Mouse (Mus musculus): ENCODE data around the gene Idua. TPM values are rescaled to one million over a fixed set of nuclear protein-coding genes. Genes with fewer than 3 reads are reported as not detected.

Gene Idua
- polyA plus RNA-seq, 1 experiment = 35.4 TPM

GRCm38 (mm10) chr5:108668977-108669936 is 9.1 kb downstream of the Idua start, which contains the start of gene Dgkq:
TSS of gene Dgkq (minus strand) at chr5:108669672.
- peak; percentile 54; the same call in 1 of the 2 replicates for TF ChIP-seq CTCF (IDR thresholded peaks at IDR 0.05; ENCODE audit: borderline replicate concordance, control insufficient read depth, extremely low read depth, insufficient read depth, low read length, poor library complexity)
- peak; percentile 69 for TF ChIP-seq POLR2A (IDR thresholded peaks at IDR 0.05; ENCODE audit: control insufficient read depth, extremely low read depth, insufficient read depth, low read length, poor library complexity)
- DNase-seq = peak; percentile 87

DNA sequence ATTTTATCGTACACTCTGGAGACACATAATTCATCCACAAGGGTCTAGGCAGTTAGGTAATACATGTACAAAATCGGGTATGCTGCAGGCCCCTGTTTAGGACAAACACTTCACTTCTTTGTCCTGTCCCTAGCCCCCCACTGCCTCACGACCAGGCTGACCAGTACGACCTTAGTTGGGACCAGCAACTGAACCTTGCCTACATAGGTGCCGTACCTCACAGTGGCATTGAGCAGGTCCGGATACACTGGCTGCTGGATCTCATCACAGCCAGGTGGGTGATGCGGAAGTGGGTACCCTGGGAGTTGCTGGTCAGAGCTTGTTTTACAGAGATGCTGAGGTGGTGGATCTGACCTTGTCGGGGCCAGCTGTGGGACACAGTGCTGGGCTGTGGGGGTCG is 9.9 kb downstream of the Idua start:
- TF ChIP-seq CTCF (IDR thresholded peaks at IDR 0.05; ENCODE audit: borderline replicate concordance, control insufficient read depth, extremely low read depth, insufficient read depth, low read length, poor library complexity) = no peak
- no peak for TF ChIP-seq POLR2A (IDR thresholded peaks at IDR 0.05; ENCODE audit: control insufficient read depth, extremely low read depth, insufficient read depth, low read length, poor library complexity)
- 70% methylated on average over 9 of the region's 9 CpGs for WGBS
- Histone ChIP-seq H3K4me1 (replicated peaks; ENCODE audit: control insufficient read depth, insufficient read depth, low read length) (peaks cover 9% of the 10 kb centered on the region), H3K27ac (ENCODE audit: control insufficient read depth, insufficient read depth, low read length) (no peak overlapping the region), H3K27me3 (ENCODE audit: control insufficient read depth, insufficient read depth, low read length) (no peaks in the 10 kb centered on the region), H3K4me3 (ENCODE audit: control insufficient read depth, insufficient read depth, low read length) (no peak overlapping the region), H3K36me3 (ENCODE audit: control insufficient read depth, insufficient read depth, low read length) (no peaks in the 10 kb centered on the region)
- no peak for DNase-seq

More at GRCm38 (mm10) chr5:108668977-108669936, 9.1 kb downstream of the Idua start, which contains the start of gene Dgkq:
- H3K4me3 ChIP-seq (ENCODE audit: control insufficient read depth, insufficient read depth, low read length) = peak within 1 kb of the TSS; percentile 73
- peaks cover 9% of the 10 kb centered on the region for H3K4me1 ChIP-seq (replicated peaks; ENCODE audit: control insufficient read depth, insufficient read depth, low read length)
- no peaks in the 10 kb centered on the region for H3K36me3 ChIP-seq (ENCODE audit: control insufficient read depth, insufficient read depth, low read length)
- H3K27me3 ChIP-seq (ENCODE audit: control insufficient read depth, insufficient read depth, low read length) = no peaks in the 10 kb centered on the region
- H3K27ac ChIP-seq (ENCODE audit: control insufficient read depth, insufficient read depth, low read length) = peak within 1 kb of the TSS; percentile 64
- WGBS = 4% methylated on average over 43 of the region's 43 CpGs

GRCm38 (mm10) chr5:108670785-108671184 is 10.7 kb downstream of the Idua start:
- no peak for TF ChIP-seq CTCF (IDR thresholded peaks at IDR 0.05; ENCODE audit: borderline replicate concordance, control insufficient read depth, extremely low read depth, insufficient read depth, low read length, poor library complexity)
- no peak for TF ChIP-seq POLR2A (IDR thresholded peaks at IDR 0.05; ENCODE audit: control insufficient read depth, extremely low read depth, insufficient read depth, low read length, poor library complexity)
- Histone ChIP-seq H3K4me3 (ENCODE audit: control insufficient read depth, insufficient read depth, low read length) (no peak overlapping the region), H3K27me3 (ENCODE audit: control insufficient read depth, insufficient read depth, low read length) (no peaks in the 10 kb centered on the region), H3K36me3 (ENCODE audit: control insufficient read depth, insufficient read depth, low read length) (no peaks in the 10 kb centered on the region), H3K27ac (ENCODE audit: control insufficient read depth, insufficient read depth, low read length) (no peak overlapping the region), H3K4me1 (replicated peaks; ENCODE audit: control insufficient read depth, insufficient read depth, low read length) (peaks cover 9% of the 10 kb centered on the region)
- DNase-seq = peak; percentile 65

- TF ChIP-seq CTCF (IDR thresholded peaks at IDR 0.05; ENCODE audit: borderline replicate concordance, control insufficient read depth, extremely low read depth, insufficient read depth, low read length, poor library complexity) (no peak), POLR2A (IDR thresholded peaks at IDR 0.05; ENCODE audit: control insufficient read depth, extremely low read depth, insufficient read depth, low read length, poor library complexity) (no peak)
- no peak for DNase-seq
- H3K36me3 ChIP-seq (ENCODE audit: control insufficient read depth, insufficient read depth, low read length) = no peaks in the 10 kb centered on the region
- H3K27me3 ChIP-seq (ENCODE audit: control insufficient read depth, insufficient read depth, low read length) = no peaks in the 10 kb centered on the region
- H3K27ac ChIP-seq (ENCODE audit: control insufficient read depth, insufficient read depth, low read length) = no peak overlapping the region
- no peak overlapping the region for H3K4me3 ChIP-seq (ENCODE audit: control insufficient read depth, insufficient read depth, low read length)
- H3K4me1 ChIP-seq (replicated peaks; ENCODE audit: control insufficient read depth, insufficient read depth, low read length) = peaks cover 9% of the 10 kb centered on the region
- WGBS = 98% methylated on average over 12 of the region's 12 CpGs
These were observed 11.6 kb downstream of the Idua start for GRCm38 (mm10) chr5:108671757-108672156.

DNA sequence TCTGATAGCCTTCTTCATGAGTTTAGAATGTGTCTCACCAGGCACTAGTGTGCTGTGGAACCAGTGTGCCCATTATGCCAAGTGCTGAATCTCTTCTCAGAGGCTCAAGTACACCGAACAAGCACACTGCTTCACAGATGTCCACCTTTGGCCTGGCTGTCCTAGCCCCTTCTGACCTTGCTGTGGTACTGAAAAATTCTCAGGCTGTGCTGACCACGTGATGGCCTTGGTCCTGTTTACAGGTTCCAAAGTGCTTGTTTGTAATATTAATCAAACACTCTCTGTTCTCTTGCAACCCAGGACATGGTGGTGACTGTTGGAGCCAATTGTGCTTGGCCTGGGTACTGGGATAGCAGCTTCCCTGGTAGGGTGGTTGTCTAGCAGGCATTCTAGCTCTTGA is 14.5 kb downstream of the Idua start:
- no peaks in the 10 kb centered on the region for H3K36me3 ChIP-seq (ENCODE audit: control insufficient read depth, insufficient read depth, low read length)
- no peak for DNase-seq
- 94% methylated on average over 2 of the region's 2 CpGs for WGBS
- H3K4me1 ChIP-seq (replicated peaks; ENCODE audit: control insufficient read depth, insufficient read depth, low read length) = peaks cover 5% of the 10 kb centered on the region
- H3K27ac ChIP-seq (ENCODE audit: control insufficient read depth, insufficient read depth, low read length) = no peak overlapping the region
- no peak for TF ChIP-seq POLR2A (IDR thresholded peaks at IDR 0.05; ENCODE audit: control insufficient read depth, extremely low read depth, insufficient read depth, low read length, poor library complexity)
- TF ChIP-seq CTCF (IDR thresholded peaks at IDR 0.05; ENCODE audit: borderline replicate concordance, control insufficient read depth, extremely low read depth, insufficient read depth, low read length, poor library complexity) = no peak
- no peak overlapping the region for H3K4me3 ChIP-seq (ENCODE audit: control insufficient read depth, insufficient read depth, low read length)
- no peaks in the 10 kb centered on the region for H3K27me3 ChIP-seq (ENCODE audit: control insufficient read depth, insufficient read depth, low read length)

DNA sequence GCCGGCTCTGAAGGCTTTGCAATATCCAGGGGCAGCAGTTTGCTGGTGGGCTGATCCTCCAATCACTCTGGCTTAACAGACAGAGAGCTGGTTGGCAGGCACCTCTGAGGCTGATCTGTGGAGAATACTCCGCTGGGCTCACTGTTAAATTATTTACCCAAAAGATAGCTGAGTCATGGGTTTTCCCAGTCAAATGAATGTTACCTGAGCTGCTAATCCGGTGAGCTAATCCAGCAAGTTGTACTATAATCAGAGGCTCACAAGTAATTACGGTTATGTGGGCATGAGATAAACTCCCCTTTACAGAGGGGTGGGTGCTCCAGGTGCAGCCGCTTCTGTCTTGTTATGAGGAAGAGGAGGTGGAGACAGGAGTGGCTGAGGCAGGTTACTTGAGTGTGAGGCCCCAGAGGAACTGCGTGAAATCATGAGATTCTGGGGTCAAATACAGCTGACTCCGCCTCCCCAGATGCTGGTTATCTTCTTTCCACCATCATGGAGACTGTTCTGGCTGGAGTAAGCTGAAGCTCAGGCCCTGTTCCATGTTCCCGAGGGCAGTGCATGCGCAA is 15.2 kb downstream of the Idua start, which contains the start of gene Slc26a1:
Slc26a1 (minus strand) TSS at position 319 of the 566 bp plus-strand sequence.
- H3K4me1 ChIP-seq (replicated peaks; ENCODE audit: control insufficient read depth, insufficient read depth, low read length) = 0 out of 2 replicates have a peak, but pooled peaks cover 2% of the 10 kb centered on the region
- TF ChIP-seq POLR2A (IDR thresholded peaks at IDR 0.05; ENCODE audit: control insufficient read depth, extremely low read depth, insufficient read depth, low read length, poor library complexity) (no peak), CTCF (IDR thresholded peaks at IDR 0.05; ENCODE audit: borderline replicate concordance, control insufficient read depth, extremely low read depth, insufficient read depth, low read length, poor library complexity) (no peak)
- DNase-seq = no peak
- no peaks in the 10 kb centered on the region for H3K27me3 ChIP-seq (ENCODE audit: control insufficient read depth, insufficient read depth, low read length)
- H3K27ac ChIP-seq (ENCODE audit: control insufficient read depth, insufficient read depth, low read length) = no peak within 1 kb of the TSS
- no peak within 1 kb of the TSS for H3K4me3 ChIP-seq (ENCODE audit: control insufficient read depth, insufficient read depth, low read length)
- no peaks in the 10 kb centered on the region for H3K36me3 ChIP-seq (ENCODE audit: control insufficient read depth, insufficient read depth, low read length)
- WGBS = 91% methylated on average over 9 of the region's 9 CpGs

Data from thymus, adult 2 months (tissue).